21 mouse cellular contexts compared by ENCODE assay signal in genomic region chr19:6610051-6610450, GRCm38 (mm10).
DNase-seq lines count a peak whose midpoint lies in the region; ATAC-seq and TF ChIP-seq lines count a peak whose summit lies in the region.
"Had no signal": no experiment of that assay in that cellular context is flagged by ENCODE, and none has a peak within 500 bp of the region (broad histone marks: within the 10 kb centered on the region; RNA-seq: fewer than 3 reads in every experiment).

No protein-coding gene starts in this region.

- no peak for ATAC-seq in hindbrain, postnatal 0 days
- no peak for ATAC-seq in hindbrain, embryonic 16.5 days
- no peak for ATAC-seq in midbrain, embryonic 14.5 days (ENCODE audit: low FRiP score, low TSS enrichment)
- no peak for ATAC-seq in megakaryocyte-erythroid progenitor cell, adult 5-6 weeks (replicated peaks; ENCODE audit: low FRiP score, low TSS enrichment, poor library complexity, severe bottlenecking)

- H3K36me3 ChIP-seq in hindbrain, postnatal 0 days (ENCODE audit: insufficient read depth, low read length): no peaks in the 10 kb centered on the region
- no peaks in the 10 kb centered on the region for H3K36me3 ChIP-seq in hindbrain, embryonic 16.5 days (ENCODE audit: control insufficient read depth, insufficient read depth, low read length)
- no peaks in the 10 kb centered on the region for H3K36me3 ChIP-seq in midbrain, embryonic 14.5 days (ENCODE audit: control insufficient read depth, insufficient read depth, low read length)
- H3K36me3 ChIP-seq: heart, embryonic 15.5 days; limb, embryonic 13.5 days; liver, embryonic 13.5 days had no signal

- TF ChIP-seq CTCF in hindbrain, postnatal 0 days (IDR thresholded peaks at IDR 0.05; ENCODE audit: low read depth): no peak

- H3K9ac ChIP-seq in hindbrain, postnatal 0 days (replicated peaks; ENCODE audit: low read length): no peak overlapping the region
- no peak overlapping the region for H3K9ac ChIP-seq in hindbrain, embryonic 16.5 days (ENCODE audit: low read depth, low read length)
- H3K9ac ChIP-seq in midbrain, embryonic 14.5 days (replicated peaks; ENCODE audit: low read length): no peak overlapping the region
- H3K9ac ChIP-seq: heart, embryonic 15.5 days; limb, embryonic 13.5 days; liver, embryonic 13.5 days had no signal

- H3K9me3 ChIP-seq in hindbrain, postnatal 0 days (ENCODE audit: low read length): no peaks in the 10 kb centered on the region
- no peaks in the 10 kb centered on the region for H3K9me3 ChIP-seq in hindbrain, embryonic 16.5 days (ENCODE audit: control insufficient read depth, low read length)
- H3K9me3 ChIP-seq in midbrain, embryonic 14.5 days (ENCODE audit: control insufficient read depth, low read length): no peaks in the 10 kb centered on the region
- H3K9me3 ChIP-seq: heart, embryonic 15.5 days; liver, embryonic 13.5 days had no signal

- peak; percentile 25 for DNase-seq in adrenal gland, postnatal 14 days
- no peak for DNase-seq in adrenal gland, postnatal 4 days (ENCODE audit: low spot score in 2 of 2)
- DNase-seq in hindbrain, postnatal 0 days (ENCODE audit: low spot score): peak; percentile 21
- DNase-seq in embryo, embryonic 10 days (ENCODE audit: low spot score): peak; percentile 65
- DNase-seq in midbrain, embryonic 14.5 days: peak; percentile 31
- no peak for DNase-seq in heart, postnatal 14 days
- DNase-seq: adrenal gland, postnatal 10 days; cerebellum, adult 9-10 months; gastrocnemius, adult 2 months; layer of hippocampus, adult 9-11 months; liver, embryonic 13.5 days; lung, adult 2 months; lung, postnatal 36 days; right cerebral cortex, postnatal 25 days; spleen, adult 18-20 months had no signal

- 25% methylated on average over 8 of the region's 8 CpGs for WGBS in hindbrain, postnatal 0 days
- WGBS in hindbrain, embryonic 16.5 days: 18% methylated on average over 8 of the region's 8 CpGs
- WGBS in midbrain, embryonic 14.5 days: 23% methylated on average over 8 of the region's 8 CpGs

- no peak overlapping the region for H3K4me3 ChIP-seq in hindbrain, postnatal 0 days (ENCODE audit: low read length)
- no peak overlapping the region for H3K4me3 ChIP-seq in hindbrain, embryonic 16.5 days (ENCODE audit: low read length)
- H3K4me3 ChIP-seq in midbrain, embryonic 14.5 days (replicated peaks; ENCODE audit: low read depth, low read length): no peak overlapping the region
- H3K4me3 ChIP-seq: gastrocnemius, adult 2 months; heart, embryonic 15.5 days; limb, embryonic 13.5 days; liver, embryonic 13.5 days; myocyte had no signal

- H3K4me2 ChIP-seq in hindbrain, postnatal 0 days (ENCODE audit: low read depth, low read length): no peak overlapping the region
- no peak overlapping the region for H3K4me2 ChIP-seq in hindbrain, embryonic 16.5 days (ENCODE audit: low read length)
- no peak overlapping the region for H3K4me2 ChIP-seq in midbrain, embryonic 14.5 days (ENCODE audit: low read length)
- H3K4me2 ChIP-seq: heart, embryonic 15.5 days; limb, embryonic 13.5 days; liver, embryonic 13.5 days had no signal

- no peaks in the 10 kb centered on the region for H3K27me3 ChIP-seq in hindbrain, postnatal 0 days (ENCODE audit: insufficient read depth, low read length)
- H3K27me3 ChIP-seq in hindbrain, embryonic 16.5 days (replicated peaks; ENCODE audit: control insufficient read depth, insufficient read depth, low read length): no peaks in the 10 kb centered on the region
- no peaks in the 10 kb centered on the region for H3K27me3 ChIP-seq in midbrain, embryonic 14.5 days (ENCODE audit: control insufficient read depth, insufficient read depth, low read length)
- H3K27me3 ChIP-seq: liver, embryonic 13.5 days had no signal

- 0 out of 2 replicates have a peak overlapping the region, but pooled peaks have one; percentile 20 for H3K27ac ChIP-seq in hindbrain, postnatal 0 days
- no peak overlapping the region for H3K27ac ChIP-seq in hindbrain, embryonic 16.5 days (ENCODE audit: low read depth, low read length)
- 0 out of 2 replicates have a peak overlapping the region, but pooled peaks have one; percentile 2 for H3K27ac ChIP-seq in midbrain, embryonic 14.5 days (replicated peaks; ENCODE audit: low read depth, low read length)
- H3K27ac ChIP-seq: gastrocnemius, adult 2 months; heart, embryonic 15.5 days; kidney, postnatal 0 days; limb, embryonic 13.5 days; liver, embryonic 13.5 days had no signal

- no peaks in the 10 kb centered on the region for H3K4me1 ChIP-seq in hindbrain, postnatal 0 days (ENCODE audit: insufficient read depth, low read length)
- peaks cover 7% of the 10 kb centered on the region for H3K4me1 ChIP-seq in hindbrain, embryonic 16.5 days (ENCODE audit: control insufficient read depth, insufficient read depth, low read depth, low read length)
- no peaks in the 10 kb centered on the region for H3K4me1 ChIP-seq in midbrain, embryonic 14.5 days (ENCODE audit: control insufficient read depth, insufficient read depth, low read length)
- H3K4me1 ChIP-seq: heart, embryonic 15.5 days; liver, embryonic 13.5 days had no signal

- intact Hi-C loops in heart, postnatal 14 days (cut with DNase I): no loop called here

Comparison
In these comparisons a context has a peak if more than half of its experiments do, and no peak if none do; other contexts are left out.
1. DNase-seq: peak in adrenal gland, postnatal 14 days (single experiment), hindbrain, postnatal 0 days (single experiment), embryo, embryonic 10 days (single experiment) and midbrain, embryonic 14.5 days (single experiment); none in adrenal gland, postnatal 4 days (0 of 2) and heart, postnatal 14 days (0 of 2).